Mouse (Mus musculus) stomach, embryonic 16.5 days (tissue): ENCODE results near the gene Trim31. TPM values are rescaled to one million over a fixed set of nuclear protein-coding genes. Genes with fewer than 3 reads are reported as not detected.
A peak's percentile ranks its signal among the peaks of the same experiment; 100 is the strongest.

Experiments
- ATAC-seq: fragments of 200-750 bp; cut with Nextera tagmentation; 2 replicates; pipeline ENCODE4 v1.8.0; 2017; ENCODE audit warnings: moderate number of reproducible peaks, moderate TSS enrichment; ENCODE audit not compliant: insufficient read depth, low FRiP score
- H3K27ac ChIP-seq: fragments of 300-500 bp; sonication (generic); 2 replicates; pipeline ENCODE4 v1.5.1; 2014; ENCODE audit warnings: low read length
- H3K27me3 ChIP-seq: fragments of 300-500 bp; sonication (generic); 2 replicates; pipeline ENCODE4 v1.6.1; 2014; ENCODE audit warnings: low read length, control low read depth, mixed read lengths; ENCODE audit not compliant: control insufficient read depth, insufficient read depth
- H3K36me3 ChIP-seq: fragments of 300-500 bp; sonication (generic); 2 replicates; pipeline ENCODE4 v1.6.1; 2014; ENCODE audit warnings: low read length; ENCODE audit not compliant: control insufficient read depth, insufficient read depth
- H3K4me1 ChIP-seq: fragments of 300-500 bp; sonication (generic); 2 replicates; pipeline ENCODE4 v1.6.1; 2014; ENCODE audit warnings: low read length, control low read depth, mixed read lengths; ENCODE audit not compliant: control insufficient read depth, insufficient read depth
- H3K4me2 ChIP-seq: fragments of 300-500 bp; sonication (generic); 2 replicates; pipeline ENCODE4 v1.6.1; 2014; ENCODE audit warnings: low read depth, low read length, mixed read lengths
- H3K4me3 ChIP-seq: fragments of 300-500 bp; sonication (generic); replicated peaks from 2 replicates; pipeline ENCODE4 v1.5.1; 2014; ENCODE audit warnings: mild to moderate bottlenecking, low read length
- H3K9ac ChIP-seq: fragments of 300-500 bp; sonication (generic); 2 replicates; pipeline ENCODE4 v1.6.1; 2014; ENCODE audit warnings: low read length
- H3K9me3 ChIP-seq: fragments of 300-500 bp; sonication (generic); replicated peaks from 2 replicates; pipeline ENCODE4 v1.6.1; 2016; ENCODE audit warnings: low read length, control low read depth; ENCODE audit not compliant: control insufficient read depth
- WGBS: fragments of 180-500 bp; shearing (Covaris S2); extraction: QIAGEN DNeasy Blood & Tissue Kit; methylation state at CpG from one replicate; pipeline ENCODE4 v1.1.7; 2014; 5-methylcytosine and 5-hydroxymethylcytosine counted together
- polyA plus RNA-seq: library from polyadenylated mRNA; unstranded; fragments of >200 nt; fragmentation: Nextera tagmentation; extraction: Ambion mirVana; gene quantifications from 2 replicates; pipeline ENCODE4 v1.2.1, GENCODE M21; 2015

Gene Trim31
- polyA plus RNA-seq, 1 experiment from 2014 or later, result 6.3 TPM

- Histone ChIP-seq H3K27me3 (no peaks in the 10 kb centered on the region), H3K4me1 (no peaks in the 10 kb centered on the region), H3K9ac (no peak overlapping the region), H3K4me3 (no peak overlapping the region), H3K4me2 (no peak overlapping the region), H3K9me3 (no peaks in the 10 kb centered on the region), H3K27ac (no peak overlapping the region), H3K36me3 (no peaks in the 10 kb centered on the region)
- no peak for ATAC-seq
- 63% methylated on average over 3 of the region's 3 CpGs for WGBS
Observed at GRCm38 (mm10) chr17:36903651-36904050, 5.7 kb downstream of the Trim31 start.

GRCm38 (mm10) chr17:36908235-36908634 is 10.3 kb downstream of the Trim31 start:
- H3K27me3 ChIP-seq, result no peaks in the 10 kb centered on the region
- no peaks in the 10 kb centered on the region for H3K4me1 ChIP-seq
- no peak overlapping the region for H3K4me2 ChIP-seq
- no peak overlapping the region for H3K4me3 ChIP-seq
- 46% methylated on average over 1 of the region's 1 CpGs for WGBS
- no peak overlapping the region for H3K27ac ChIP-seq
- H3K9me3 ChIP-seq, result no peaks in the 10 kb centered on the region
- no peak for ATAC-seq
- H3K36me3 ChIP-seq, result no peaks in the 10 kb centered on the region
- H3K9ac ChIP-seq, result no peak overlapping the region

GRCm38 (mm10) chr17:36909802-36910201 is 11.9 kb downstream of the Trim31 start:
- WGBS, result 39% methylated on average over 4 of the region's 4 CpGs

GRCm38 (mm10) chr17:36912031-36912430 is 14.1 kb downstream of the Trim31 start:
- no peak overlapping the region for H3K9ac ChIP-seq
- no peaks in the 10 kb centered on the region for H3K27me3 ChIP-seq
- 62% methylated on average over 2 of the region's 2 CpGs for WGBS
- no peaks in the 10 kb centered on the region for H3K9me3 ChIP-seq
- no peak overlapping the region for H3K4me2 ChIP-seq
- no peak overlapping the region for H3K27ac ChIP-seq
- no peaks in the 10 kb centered on the region for H3K4me1 ChIP-seq
- H3K4me3 ChIP-seq, result no peak overlapping the region
- no peaks in the 10 kb centered on the region for H3K36me3 ChIP-seq
- no peak for ATAC-seq

More at GRCm38 (mm10) chr17:36909802-36910201, 11.9 kb downstream of the Trim31 start:
- Histone ChIP-seq H3K27ac (no peak overlapping the region), H3K4me1 (no peaks in the 10 kb centered on the region), H3K27me3 (no peaks in the 10 kb centered on the region), H3K9me3 (no peaks in the 10 kb centered on the region), H3K4me2 (no peak overlapping the region), H3K4me3 (no peak overlapping the region), H3K9ac (no peak overlapping the region), H3K36me3 (no peaks in the 10 kb centered on the region)
- ATAC-seq, result no peak

GRCm38 (mm10) chr17:36914108-36914507 is 16.2 kb downstream of the Trim31 start:
- H3K9me3 ChIP-seq, result no peaks in the 10 kb centered on the region
- no peak overlapping the region for H3K27ac ChIP-seq
- H3K4me3 ChIP-seq, result no peak overlapping the region
- no peaks in the 10 kb centered on the region for H3K27me3 ChIP-seq
- no peaks in the 10 kb centered on the region for H3K4me1 ChIP-seq
- ATAC-seq, result no peak
- WGBS, result 3% methylated on average over 2 of the region's 2 CpGs
- no peak overlapping the region for H3K4me2 ChIP-seq
- H3K36me3 ChIP-seq, result no peaks in the 10 kb centered on the region
- no peak overlapping the region for H3K9ac ChIP-seq

GRCm38 (mm10) chr17:36915076-36915475 is 17.2 kb downstream of the Trim31 start:
- H3K9me3 ChIP-seq, result no peaks in the 10 kb centered on the region
- 15% methylated on average over 9 of the region's 9 CpGs for WGBS

GRCm38 (mm10) chr17:36920239-36920638 is 22.3 kb downstream of the Trim31 start:
- Histone ChIP-seq H3K9ac (no peak overlapping the region), H3K4me3 (no peak overlapping the region), H3K27ac (no peak overlapping the region), H3K36me3 (no peaks in the 10 kb centered on the region), H3K27me3 (no peaks in the 10 kb centered on the region), H3K4me1 (no peaks in the 10 kb centered on the region), H3K9me3 (no peaks in the 10 kb centered on the region), H3K4me2 (no peak overlapping the region)
- 41% methylated on average over 15 of the region's 15 CpGs for WGBS
- ATAC-seq, result peak; percentile 58

More at GRCm38 (mm10) chr17:36915076-36915475, 17.2 kb downstream of the Trim31 start:
- H3K4me3 ChIP-seq, result no peak overlapping the region
- no peak for ATAC-seq
- no peaks in the 10 kb centered on the region for H3K36me3 ChIP-seq
- no peak overlapping the region for H3K4me2 ChIP-seq
- no peak overlapping the region for H3K27ac ChIP-seq
- H3K9ac ChIP-seq, result no peak overlapping the region
- no peaks in the 10 kb centered on the region for H3K27me3 ChIP-seq
- H3K4me1 ChIP-seq, result no peaks in the 10 kb centered on the region

GRCm38 (mm10) chr17:36922715-36923114 is 24.8 kb downstream of the Trim31 start:
- H3K4me1 ChIP-seq, result no peaks in the 10 kb centered on the region

GRCm38 (mm10) chr17:36923491-36923890 is 25.6 kb downstream of the Trim31 start:
- no peak overlapping the region for H3K27ac ChIP-seq
- no peak overlapping the region for H3K9ac ChIP-seq
- no peaks in the 10 kb centered on the region for H3K4me1 ChIP-seq
- H3K27me3 ChIP-seq, result no peaks in the 10 kb centered on the region
- no peak overlapping the region for H3K4me3 ChIP-seq
- H3K4me2 ChIP-seq, result no peak overlapping the region
- H3K36me3 ChIP-seq, result no peaks in the 10 kb centered on the region
- WGBS, result 61% methylated on average over 4 of the region's 4 CpGs
- no peaks in the 10 kb centered on the region for H3K9me3 ChIP-seq
- no peak for ATAC-seq

More at GRCm38 (mm10) chr17:36922715-36923114, 24.8 kb downstream of the Trim31 start:
- Histone ChIP-seq H3K27me3 (no peaks in the 10 kb centered on the region), H3K36me3 (no peaks in the 10 kb centered on the region), H3K9me3 (no peaks in the 10 kb centered on the region), H3K27ac (no peak overlapping the region), H3K4me3 (no peak overlapping the region), H3K4me2 (no peak overlapping the region), H3K9ac (no peak overlapping the region)
- 73% methylated on average over 4 of the region's 4 CpGs for WGBS
- ATAC-seq, result no peak
